Comparison of ENCODE assay signal across 22 mouse cellular contexts in the genomic region with DNA sequence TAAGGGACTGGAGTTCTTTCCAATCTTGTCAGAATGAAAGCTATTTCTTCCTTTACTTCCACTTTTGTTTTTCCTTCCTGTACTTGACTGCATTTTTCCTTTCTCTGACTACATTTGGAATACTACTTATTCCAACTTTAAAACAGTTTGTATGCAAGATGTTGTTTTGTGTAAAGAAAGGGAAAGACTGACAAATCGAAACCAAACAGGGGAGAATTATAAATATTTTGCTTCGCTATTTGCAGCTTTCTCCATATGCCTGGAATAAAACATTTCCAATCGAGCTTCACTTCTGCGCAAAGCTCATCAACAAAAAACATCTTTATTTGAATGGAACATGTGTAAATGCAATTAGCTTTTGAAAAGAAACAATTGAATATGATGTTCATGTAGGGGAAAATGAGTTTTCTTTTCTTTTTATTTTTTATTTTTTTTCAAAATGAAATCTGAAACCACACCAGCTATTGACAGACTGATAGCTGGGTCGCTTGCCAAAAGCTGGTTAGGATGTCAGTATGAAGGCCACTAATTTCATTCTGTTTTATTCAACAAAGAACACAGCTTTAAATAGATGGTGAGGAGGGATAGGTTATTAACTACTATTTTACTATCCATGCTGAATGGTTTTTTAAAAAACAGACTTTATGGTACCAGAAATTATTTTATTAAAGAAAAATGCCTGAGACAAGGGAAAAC.
DNase-seq lines count a peak whose midpoint lies in the region; ATAC-seq and TF ChIP-seq lines count a peak whose summit lies in the region.
"Had no signal": no experiment of that assay in that cellular context is flagged by ENCODE, and none has a peak within 500 bp of the region (broad histone marks: within the 10 kb centered on the region; RNA-seq: fewer than 3 reads in every experiment).

No protein-coding gene starts in this region.

- no peak for ATAC-seq in lung, embryonic 15.5 days (ENCODE audit: borderline replicate concordance, extremely low read depth, low FRiP score, low TSS enrichment)
- ATAC-seq: liver, postnatal 0 days had no signal

- peak overlapping the region; percentile 8; the same call in 1 of the 2 replicates for H3K4me2 ChIP-seq in lung, embryonic 15.5 days
- peak overlapping the region; percentile 56 for H3K4me2 ChIP-seq in myocyte (ENCODE audit: low read depth)
- H3K4me2 ChIP-seq: heart, embryonic 12.5 days; hindbrain, embryonic 12.5 days; limb, embryonic 12.5 days; liver, embryonic 11.5 days; midbrain, embryonic 11.5 days; neural tube, embryonic 15.5 days had no signal

- H3K9ac ChIP-seq in lung, embryonic 15.5 days, result no peak overlapping the region
- H3K9ac ChIP-seq: heart, embryonic 12.5 days; hindbrain, embryonic 12.5 days; limb, embryonic 12.5 days; liver, postnatal 0 days; neural tube, embryonic 15.5 days had no signal

- H3K4me1 ChIP-seq in lung, embryonic 15.5 days, result no peaks in the 10 kb centered on the region
- H3K4me1 ChIP-seq: heart, embryonic 12.5 days; hindbrain, embryonic 12.5 days; limb, embryonic 12.5 days; neural tube, embryonic 15.5 days had no signal

- no peaks in the 10 kb centered on the region for H3K79me2 ChIP-seq in myocyte (ENCODE audit: control insufficient read depth, insufficient read depth)

- 64% methylated on average over 5 of the region's 5 CpGs for WGBS in lung, embryonic 15.5 days

- intact Hi-C loops in gastrocnemius, adult 2 months (cut with DNase I), result no loop called here
- intact Hi-C loops in gastrocnemius, postnatal 36 days (cut with DNase I), result no loop called here

- no peak for TF ChIP-seq POLR2A in myocyte (IDR thresholded peaks at IDR 0.05; ENCODE audit: insufficient read length, low read depth)

- peak overlapping the region; percentile 43 for H3K4me3 ChIP-seq in gastrocnemius, adult 2 months
- no peak overlapping the region for H3K4me3 ChIP-seq in lung, embryonic 15.5 days
- no peak overlapping the region for H3K4me3 ChIP-seq in myocyte
- H3K4me3 ChIP-seq: heart, embryonic 12.5 days; hindbrain, embryonic 12.5 days; limb, embryonic 12.5 days; neural tube, embryonic 15.5 days had no signal

- DNase-seq in gastrocnemius, adult 2 months, result no peak
- DNase-seq in gastrocnemius, postnatal 36 days, result no peak
- DNase-seq in lung, postnatal 25 days (ENCODE audit: low spot score), result no peak
- peak; percentile 11 for DNase-seq in Muller cell, postnatal 12 days (ENCODE audit: inconsistent ontology term)
- no peak for DNase-seq in right cerebral cortex, postnatal 10 days (ENCODE audit: low spot score in 2 of 2)
- DNase-seq: adrenal gland, postnatal 10 days; cerebellum, adult 9-10 months; gastrocnemius, postnatal 14 days; heart, adult 18-20 months; heart, postnatal 10 days; kidney, adult 2 months; liver, postnatal 0 days; right cerebral cortex, adult 18-20 months had no signal

- TF ChIP-seq CTCF in gastrocnemius, adult 2 months (IDR thresholded peaks at IDR 0.05), result no peak

- H3ac ChIP-seq in myocyte (ENCODE audit: control insufficient read depth, insufficient read length), result no peak overlapping the region

- H3K36me3 ChIP-seq in lung, embryonic 15.5 days, result no peaks in the 10 kb centered on the region
- H3K36me3 ChIP-seq in myocyte (ENCODE audit: control insufficient read depth, insufficient read depth), result no peaks in the 10 kb centered on the region
- H3K36me3 ChIP-seq: heart, embryonic 12.5 days; hindbrain, embryonic 12.5 days; limb, embryonic 12.5 days; neural tube, embryonic 15.5 days had no signal

- no peaks in the 10 kb centered on the region for H3K27me3 ChIP-seq in lung, embryonic 15.5 days
- H3K27me3 ChIP-seq in myocyte (ENCODE audit: control insufficient read depth, insufficient read depth, insufficient read length), result no peaks in the 10 kb centered on the region
- H3K27me3 ChIP-seq: heart, embryonic 12.5 days; hindbrain, embryonic 12.5 days; limb, embryonic 12.5 days; neural tube, embryonic 15.5 days had no signal

- H3K9me3 ChIP-seq in lung, embryonic 15.5 days, result no peaks in the 10 kb centered on the region
- H3K9me3 ChIP-seq: heart, embryonic 12.5 days; hindbrain, embryonic 12.5 days; limb, embryonic 12.5 days; neural tube, embryonic 15.5 days had no signal

- no peak overlapping the region for H3K27ac ChIP-seq in gastrocnemius, adult 2 months
- H3K27ac ChIP-seq in lung, embryonic 15.5 days, result no peak overlapping the region
- H3K27ac ChIP-seq: hindbrain, embryonic 12.5 days; kidney, postnatal 0 days; limb, embryonic 12.5 days; neural tube, embryonic 15.5 days had no signal

TF ChIP-seq in myocyte, 11 proteins besides CTCF, POLR2A, EP300 and RAD21:
- no peak for TF ChIP-seq TCF3 (IDR thresholded peaks at IDR 0.05; ENCODE audit: insufficient read length, low read depth)
- no peak for TF ChIP-seq REST (IDR thresholded peaks at IDR 0.05; ENCODE audit: insufficient read depth, insufficient read length)
- TF ChIP-seq CEBPB (IDR thresholded peaks at IDR 0.05; ENCODE audit: insufficient read depth, poor library complexity, severe bottlenecking), result no peak
- no peak for TF ChIP-seq SRF (IDR thresholded peaks at IDR 0.05; ENCODE audit: control insufficient read depth, insufficient read length, low read depth)
- no peak for TF ChIP-seq TCF12 (IDR thresholded peaks at IDR 0.05; ENCODE audit: insufficient read depth, poor library complexity, severe bottlenecking)
- no peak for TF ChIP-seq MAX (IDR thresholded peaks at IDR 0.05; ENCODE audit: low read depth)
- TF ChIP-seq USF1 (IDR thresholded peaks at IDR 0.05; ENCODE audit: low read depth), result no peak
- no peak for TF ChIP-seq MYOG (IDR thresholded peaks at IDR 0.05; ENCODE audit: control insufficient read depth in 1 of 3, insufficient read depth in 1 of 3, insufficient read length in 2 of 3, low read depth in 2 of 3)
- TF ChIP-seq POLR2AphosphoS2 (IDR thresholded peaks at IDR 0.05; ENCODE audit: insufficient read length, low read depth), result no peak
- no peak for TF ChIP-seq MYOD1 (IDR thresholded peaks at IDR 0.05; ENCODE audit: control insufficient read depth in 1 of 3, insufficient read length in 2 of 3, low read depth in 2 of 3)
- TF ChIP-seq E2F4 (IDR thresholded peaks at IDR 0.05; ENCODE audit: insufficient read depth), result no peak
